In genomic region chr6:75644363-75644720, GRCm38 (mm10) we compare ENCODE assay signal across 22 mouse cellular contexts.
"Had no signal": no experiment of that assay in that cellular context is flagged by ENCODE, and none has a peak within 500 bp of the region (broad histone marks: within the 10 kb centered on the region; RNA-seq: fewer than 3 reads in every experiment).

No protein-coding gene starts in this region.

- H3K4me1 ChIP-seq: limb, embryonic 10.5 days; limb, embryonic 13.5 days; liver, embryonic 12.5 days; liver, embryonic 15.5 days; lung, embryonic 15.5 days; midbrain, embryonic 12.5 days; neural tube, embryonic 13.5 days; stomach, embryonic 15.5 days had no signal

- H3K27me3 ChIP-seq: limb, embryonic 13.5 days; liver, embryonic 12.5 days; liver, embryonic 15.5 days; lung, embryonic 15.5 days; midbrain, embryonic 12.5 days; neural tube, embryonic 13.5 days; stomach, embryonic 15.5 days had no signal

- H3K36me3 ChIP-seq: limb, embryonic 10.5 days; limb, embryonic 13.5 days; liver, embryonic 12.5 days; liver, embryonic 15.5 days; lung, embryonic 15.5 days; midbrain, embryonic 12.5 days; neural tube, embryonic 13.5 days; stomach, embryonic 15.5 days had no signal

- H3K4me3 ChIP-seq: layer of hippocampus, adult 2 months; limb, embryonic 10.5 days; limb, embryonic 13.5 days; liver, embryonic 12.5 days; liver, embryonic 15.5 days; lung, embryonic 15.5 days; midbrain, embryonic 12.5 days; myocyte; neural tube, embryonic 13.5 days; stomach, embryonic 15.5 days had no signal

- H3K27ac ChIP-seq: kidney, postnatal 0 days; layer of hippocampus, adult 2 months; limb, embryonic 10.5 days; limb, embryonic 13.5 days; liver, embryonic 12.5 days; liver, embryonic 15.5 days; lung, embryonic 15.5 days; midbrain, embryonic 12.5 days; neural tube, embryonic 13.5 days; stomach, embryonic 15.5 days had no signal

- ATAC-seq: liver, embryonic 12.5 days; midbrain, embryonic 16.5 days had no signal

- DNase-seq: kidney, postnatal 25 days; layer of hippocampus, adult 9-11 months; liver; lung, adult 18-20 months; lung, postnatal 10 days; lung, postnatal 4 days; retina, postnatal 1 day; right cerebral cortex, postnatal 25 days; spleen, adult 18-20 months; thymus, postnatal 25 days had no signal

- H3K9ac ChIP-seq: limb, embryonic 13.5 days; liver, embryonic 12.5 days; liver, embryonic 15.5 days; lung, embryonic 15.5 days; midbrain, embryonic 12.5 days; neural tube, embryonic 13.5 days; stomach, embryonic 15.5 days had no signal

- H3K4me2 ChIP-seq: limb, embryonic 13.5 days; liver, embryonic 12.5 days; liver, embryonic 15.5 days; lung, embryonic 15.5 days; midbrain, embryonic 12.5 days; neural tube, embryonic 13.5 days; stomach, embryonic 15.5 days had no signal

- H3K9me3 ChIP-seq: limb, embryonic 10.5 days; limb, embryonic 13.5 days; liver, embryonic 12.5 days; liver, embryonic 15.5 days; lung, embryonic 15.5 days; stomach, embryonic 15.5 days had no signal
